Mouse (Mus musculus) liver, embryonic 14.5 days (tissue): Measurements from ENCODE around the gene Dnajc6. TPM values are rescaled to one million over a fixed set of nuclear protein-coding genes. Genes with fewer than 3 reads are reported as not detected.
A peak's percentile ranks its signal among the peaks of the same experiment; 100 is the strongest.

Experiments
- ATAC-seq: fragments of 200-750 bp; cut with Nextera tagmentation; 2 replicates; pipeline ENCODE4 v1.8.0; 2017; ENCODE audit warnings: moderate number of reproducible peaks, mild to moderate bottlenecking, moderate library complexity; ENCODE audit not compliant: insufficient read depth
- DNase-seq, 3 experiments: peaks; one replicate each; pipeline ENCODE4 v3.0.0-alpha.2; 2012 to 2013; ENCODE audit warnings: low read depth in 3 of 3, low spot score in 3 of 3
- H3K27ac ChIP-seq: fragments of 300-500 bp; sonication (generic); 2 replicates; pipeline ENCODE4 v1.5.1; 2014; ENCODE audit warnings: moderate library complexity, mild to moderate bottlenecking, control low read depth, inconsistent platforms
- H3K27me3 ChIP-seq: fragments of 300-500 bp; sonication (generic); 2 replicates; pipeline ENCODE4 v1.6.1; 2014; ENCODE audit warnings: mild to moderate bottlenecking, low read length, moderate library complexity; ENCODE audit not compliant: control insufficient read depth, insufficient read depth
- H3K36me3 ChIP-seq: fragments of 300-500 bp; sonication (generic); replicated peaks from 2 replicates; pipeline ENCODE4 v1.6.1; 2014; ENCODE audit warnings: low read depth; ENCODE audit not compliant: control insufficient read depth, insufficient read depth
- H3K4me1 ChIP-seq, 2 experiments: fragments of 200-500 bp in 1 of 2; fragments of 300-500 bp in 1 of 2; sonication (generic) in 1 of 2; replicated peaks; 2 replicates each; pipeline ENCODE4 v1.6.1; 2012 to 2014; ENCODE audit warnings: antibody characterized with exemption in 1 of 2, inconsistent platforms in 1 of 2, low read length in 1 of 2; ENCODE audit not compliant: control insufficient read depth in 2 of 2, insufficient read depth in 2 of 2
- H3K4me2 ChIP-seq: fragments of 300-500 bp; sonication (generic); 2 replicates; pipeline ENCODE4 v1.6.1; 2014; ENCODE audit warnings: low read depth, mild to moderate bottlenecking, control low read depth, moderate library complexity
- H3K4me3 ChIP-seq, 2 experiments: fragments of 200-500 bp in 1 of 2; fragments of 300-500 bp in 1 of 2; sonication (generic) in 1 of 2; 2 replicates each; pipeline ENCODE4 v1.5.1; 2012 to 2014; ENCODE audit warnings: low read depth in 2 of 2, low read length in 2 of 2, mild to moderate bottlenecking in 2 of 2, control low read depth in 1 of 2, inconsistent platforms in 1 of 2, moderate library complexity in 1 of 2; ENCODE audit not compliant: insufficient read depth in 1 of 2
- H3K9ac ChIP-seq: fragments of 300-500 bp; sonication (generic); replicated peaks from 2 replicates; pipeline ENCODE4 v1.6.1; 2014; ENCODE audit warnings: mild to moderate bottlenecking, control low read depth, moderate library complexity
- H3K9me3 ChIP-seq: fragments of 300-500 bp; sonication (generic); 2 replicates; pipeline ENCODE4 v1.6.1; 2016; ENCODE audit warnings: low read length, mixed read lengths; ENCODE audit not compliant: control insufficient read depth
- CTCF ChIP-seq: IDR thresholded peaks from 2 replicates; pipeline ENCODE4 v1.5.1; 2016; ENCODE audit warnings: antibody characterized with exemption, low read depth, control low read depth
- EP300 ChIP-seq: IDR thresholded peaks from 2 replicates; pipeline ENCODE4 v1.6.1; 2016; ENCODE audit warnings: antibody characterized with exemption, low read depth
- WGBS: fragments of 180-500 bp; shearing (Covaris S2); extraction: QIAGEN DNeasy Blood & Tissue Kit; methylation state at CpG from one replicate; pipeline ENCODE4 v1.1.7; 2014; ENCODE audit not compliant: insufficient replicate concordance; 5-methylcytosine and 5-hydroxymethylcytosine counted together
- polyA plus RNA-seq, 2 experiments: library from polyadenylated mRNA; depleted of rRNA in 1 of 2; stranded (reverse) in 1 of 2; unstranded in 1 of 2; fragments of >200 nt; fragmentation: Nextera tagmentation in 1 of 2; extraction: Ambion mirVana in 1 of 2; gene quantifications; 2 replicates each; pipeline versions ENCODE4 v1.2.1 to v1.2.3; 2012 to 2014

Dnajc6 gene
- polyA plus RNA-seq, 2 experiments: 0.08 to 0.16 TPM

DNA sequence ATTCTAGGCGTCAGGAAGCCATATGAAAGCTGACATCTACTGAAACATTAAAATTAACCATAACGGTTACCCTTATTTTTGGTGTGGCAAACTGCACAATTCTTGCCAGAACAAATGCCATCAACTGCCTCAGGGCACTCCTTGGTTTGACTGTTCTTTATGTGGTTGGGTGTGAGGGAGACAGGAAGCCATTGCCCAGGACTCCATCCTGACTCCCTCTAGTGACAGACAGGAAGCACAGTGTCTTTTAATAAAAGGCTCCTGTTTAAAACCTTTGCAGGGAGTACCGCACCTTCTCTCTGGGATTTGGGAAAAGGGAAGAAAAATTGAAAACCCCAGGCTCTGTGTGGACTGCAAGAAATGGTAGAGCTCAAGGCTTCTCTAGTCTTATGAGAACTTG lies 30.2 kb upstream of the Dnajc6 start:
- 76% methylated on average over 3 of the region's 3 CpGs for WGBS
- Histone ChIP-seq H3K9me3 (no peaks in the 10 kb centered on the region), H3K27me3 (no peaks in the 10 kb centered on the region), H3K9ac (no peak overlapping the region), H3K27ac (no peak overlapping the region), H3K4me1 (no peaks in the 10 kb centered on the region), H3K4me3 (no peak overlapping the region), H3K36me3 (no peaks in the 10 kb centered on the region), H3K4me2 (no peak overlapping the region)
- DNase-seq: no peak
- TF ChIP-seq CTCF (peak; percentile 4; the same call in 1 of the 2 replicates), EP300 (no peak)
- no peak for ATAC-seq

DNA sequence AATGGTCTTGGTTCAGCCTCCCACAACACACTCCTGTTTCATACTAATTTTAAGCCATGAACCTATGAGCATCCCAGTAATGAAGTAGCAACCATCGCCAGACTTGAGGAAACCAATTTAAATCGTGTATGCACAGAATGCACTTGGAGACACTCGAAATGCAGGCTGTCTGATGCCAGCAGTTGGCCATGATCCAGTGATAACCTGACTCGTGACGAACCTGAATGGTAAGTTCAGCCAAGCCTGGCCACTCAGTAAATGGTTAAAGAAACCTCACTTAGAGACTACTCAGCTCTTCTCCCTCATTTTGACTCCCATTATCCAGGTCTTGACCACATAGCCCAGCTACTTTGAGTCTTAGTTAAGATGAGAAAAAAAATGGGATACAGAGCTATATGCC lies 27.2 kb upstream of the Dnajc6 start:
- Histone ChIP-seq H3K27ac (no peak overlapping the region), H3K36me3 (no peaks in the 10 kb centered on the region), H3K9ac (no peak overlapping the region), H3K4me2 (no peak overlapping the region), H3K4me1 (no peaks in the 10 kb centered on the region), H3K27me3 (no peaks in the 10 kb centered on the region), H3K4me3 (no peak overlapping the region), H3K9me3 (no peaks in the 10 kb centered on the region)
- ATAC-seq (no peak), DNase-seq (no peak)
- 61% methylated on average over 5 of the region's 5 CpGs for WGBS
- TF ChIP-seq EP300: no peak
- TF ChIP-seq CTCF: no peak

- Histone ChIP-seq H3K36me3 (no peaks in the 10 kb centered on the region), H3K4me2 (no peak overlapping the region), H3K4me3 (no peak overlapping the region), H3K9ac (no peak overlapping the region), H3K27ac (no peak overlapping the region), H3K27me3 (no peaks in the 10 kb centered on the region), H3K9me3 (no peaks in the 10 kb centered on the region), H3K4me1 (no peaks in the 10 kb centered on the region)
- WGBS: 39% methylated on average over 5 of the region's 5 CpGs
- no peak for ATAC-seq
- TF ChIP-seq EP300 (no peak), CTCF (peak; percentile 48)
- no peak for DNase-seq
These were observed 25.9 kb upstream of the Dnajc6 start for GRCm38 (mm10) chr4:101470543-101470942.

GRCm38 (mm10) chr4:101472767-101473166 lies 23.7 kb upstream of the Dnajc6 start:
- H3K9ac ChIP-seq: no peak overlapping the region
- DNase-seq: no peak
- no peak overlapping the region for H3K4me2 ChIP-seq
- no peak for TF ChIP-seq EP300
- no peak for TF ChIP-seq CTCF
- H3K4me1 ChIP-seq: no peaks in the 10 kb centered on the region
- H3K27me3 ChIP-seq: no peaks in the 10 kb centered on the region
- WGBS: 66% methylated on average over 3 of the region's 3 CpGs
- no peak overlapping the region for H3K4me3 ChIP-seq
- no peak overlapping the region for H3K27ac ChIP-seq
- H3K36me3 ChIP-seq: no peaks in the 10 kb centered on the region
- ATAC-seq: no peak
- H3K9me3 ChIP-seq: no peaks in the 10 kb centered on the region

GRCm38 (mm10) chr4:101490320-101490917 lies 6.0 kb upstream of the Dnajc6 start:
- Histone ChIP-seq H3K36me3 (no peaks in the 10 kb centered on the region), H3K9ac (no peak overlapping the region), H3K4me2 (no peak overlapping the region), H3K27ac (no peak overlapping the region), H3K4me1 (no peaks in the 10 kb centered on the region), H3K9me3 (no peaks in the 10 kb centered on the region), H3K4me3 (no peak overlapping the region), H3K27me3 (peaks cover 3% of the 10 kb centered on the region; the same call in 1 of the 2 replicates)
- DNase-seq (no peak), ATAC-seq (no peak)
- WGBS: 75% methylated on average over 8 of the region's 8 CpGs
- no peak for TF ChIP-seq CTCF
- no peak for TF ChIP-seq EP300
